Mouse (Mus musculus): Measurements from ENCODE around the gene Tmem117. TPM values are rescaled to one million over a fixed set of nuclear protein-coding genes. Genes with fewer than 3 reads are reported as not detected.

Gene Tmem117
- polyA plus RNA-seq, 1 experiment from 2014 or later, result 16.1 TPM

- no peaks in the 10 kb centered on the region for H3K36me3 ChIP-seq (replicated peaks; ENCODE audit: control insufficient read depth, insufficient read depth)
- no peaks in the 10 kb centered on the region for H3K27me3 ChIP-seq (ENCODE audit: control insufficient read depth, insufficient read depth, low read length)
- no peak overlapping the region for H3K27ac ChIP-seq
- H3K9me3 ChIP-seq (ENCODE audit: control insufficient read depth, low read length), result no peaks in the 10 kb centered on the region
- DNase-seq (ENCODE audit: low spot score), result no peak
- no peak overlapping the region for H3K4me3 ChIP-seq (replicated peaks; ENCODE audit: low read length)
- ATAC-seq (ENCODE audit: low FRiP score), result no peak
- H3K4me2 ChIP-seq (replicated peaks), result no peak overlapping the region
- no peak overlapping the region for H3K9ac ChIP-seq
- 83% methylated on average over 2 of the region's 2 CpGs for WGBS
- H3K4me1 ChIP-seq (replicated peaks; ENCODE audit: control insufficient read depth, insufficient read depth, low read length), result no peaks in the 10 kb centered on the region
Measured at GRCm38 (mm10) chr15:95144131-95144530, 515.1 kb downstream of the Tmem117 start.

- DNase-seq (ENCODE audit: low spot score) (no peak), ATAC-seq (ENCODE audit: low FRiP score) (no peak)
- Histone ChIP-seq H3K36me3 (replicated peaks; ENCODE audit: control insufficient read depth, insufficient read depth) (no peaks in the 10 kb centered on the region), H3K9me3 (ENCODE audit: control insufficient read depth, low read length) (no peaks in the 10 kb centered on the region), H3K27ac (no peak overlapping the region), H3K4me3 (replicated peaks; ENCODE audit: low read length) (no peak overlapping the region), H3K4me2 (replicated peaks) (no peak overlapping the region), H3K4me1 (replicated peaks; ENCODE audit: control insufficient read depth, insufficient read depth, low read length) (no peaks in the 10 kb centered on the region), H3K9ac (no peak overlapping the region), H3K27me3 (ENCODE audit: control insufficient read depth, insufficient read depth, low read length) (no peaks in the 10 kb centered on the region)
- 74% methylated on average over 2 of the region's 2 CpGs for WGBS
Measured at GRCm38 (mm10) chr15:95145118-95145517, 516.1 kb downstream of the Tmem117 start.

Other genes with a start within 250 kb of the Tmem117 start
- 4.3 and 4.9 TPM in 2 replicates for gene Adamts20, start 163.8 kb upstream of the Tmem117 start, polyA plus RNA-seq (2014; fragmentation: Nextera tagmentation; extraction: Ambion mirVana)
- 6.5 and 6.7 TPM in 2 replicates for gene Pus7l, start 85.7 kb upstream of the Tmem117 start, polyA plus RNA-seq (2014; fragmentation: Nextera tagmentation; extraction: Ambion mirVana)
- gene Irak4, start 85.6 kb upstream of the Tmem117 start, polyA plus RNA-seq (2014; fragmentation: Nextera tagmentation; extraction: Ambion mirVana), result 1.4 and 1.5 TPM in 2 replicates
- 80.3 and 85.3 TPM in 2 replicates for gene Twf1, start 39.3 kb upstream of the Tmem117 start, polyA plus RNA-seq (2014; fragmentation: Nextera tagmentation; extraction: Ambion mirVana)

Measured in hindbrain, embryonic 14.5 days (tissue).